Mouse (Mus musculus): Measurements from ENCODE around the gene Ralgps2. TPM values are rescaled to one million over a fixed set of nuclear protein-coding genes. Genes with fewer than 3 reads are reported as not detected.

Ralgps2 gene
- polyA plus RNA-seq, 1 experiment from 2014 or later, result 25.6 TPM

- Histone ChIP-seq H3K4me2 (no peak overlapping the region), H3K9me3 (replicated peaks) (no peaks in the 10 kb centered on the region), H3K36me3 (peaks cover 43% of the 10 kb centered on the region), H3K27me3 (replicated peaks) (no peaks in the 10 kb centered on the region), H3K27ac (no peak overlapping the region), H3K4me3 (no peak overlapping the region), H3K9ac (no peak overlapping the region), H3K4me1 (no peaks in the 10 kb centered on the region)
- 78% methylated on average over 2 of the region's 2 CpGs for WGBS (ENCODE audit: insufficient replicate concordance)
- ATAC-seq, result no peak
Observed at GRCm38 (mm10) chr1:156885879-156886278, 53.5 kb downstream of the Ralgps2 start.

DNA sequence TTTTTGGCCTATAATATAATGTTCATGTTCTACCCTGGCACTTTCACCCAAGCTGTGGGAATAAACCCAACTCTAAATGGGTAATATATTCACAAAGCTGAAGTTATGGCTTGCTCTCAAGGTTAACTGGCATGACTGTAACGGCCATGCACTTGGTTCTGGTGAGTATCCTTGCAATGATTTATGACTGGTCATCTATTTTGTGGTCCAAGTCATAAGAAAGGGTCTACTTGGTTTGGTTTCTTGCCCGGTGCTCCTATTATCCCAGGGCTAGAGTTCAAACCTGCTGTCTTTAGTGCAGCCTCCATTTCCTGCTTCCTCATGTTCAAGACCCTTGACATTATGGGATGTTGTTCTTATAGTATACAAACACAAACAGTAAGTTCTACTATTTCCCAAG lies 54.6 kb downstream of the Ralgps2 start:
- Histone ChIP-seq H3K36me3 (peaks cover 40% of the 10 kb centered on the region), H3K4me2 (no peak overlapping the region), H3K27me3 (replicated peaks) (no peaks in the 10 kb centered on the region), H3K4me1 (no peaks in the 10 kb centered on the region), H3K9ac (no peak overlapping the region), H3K27ac (no peak overlapping the region), H3K4me3 (no peak overlapping the region), H3K9me3 (replicated peaks) (no peaks in the 10 kb centered on the region)
- 77% methylated on average over 2 of the region's 2 CpGs for WGBS (ENCODE audit: insufficient replicate concordance)
- ATAC-seq, result no peak

- Histone ChIP-seq H3K4me2 (no peak overlapping the region), H3K9ac (no peak overlapping the region), H3K4me3 (no peak overlapping the region), H3K9me3 (replicated peaks) (no peaks in the 10 kb centered on the region), H3K4me1 (no peaks in the 10 kb centered on the region), H3K27me3 (replicated peaks) (no peaks in the 10 kb centered on the region), H3K27ac (no peak overlapping the region), H3K36me3 (no peaks in the 10 kb centered on the region)
- ATAC-seq, result no peak
- 76% methylated on average over 4 of the region's 4 CpGs for WGBS (ENCODE audit: insufficient replicate concordance)
Observed at GRCm38 (mm10) chr1:156870616-156871015, 68.8 kb downstream of the Ralgps2 start.

- no peak for ATAC-seq
- H3K4me3 ChIP-seq, result no peak overlapping the region
- H3K36me3 ChIP-seq, result no peaks in the 10 kb centered on the region
- 55% methylated on average over 5 of the region's 5 CpGs for WGBS (ENCODE audit: insufficient replicate concordance)
- no peak overlapping the region for H3K9ac ChIP-seq
- no peak overlapping the region for H3K27ac ChIP-seq
- H3K27me3 ChIP-seq (replicated peaks), result no peaks in the 10 kb centered on the region
- H3K4me1 ChIP-seq, result no peaks in the 10 kb centered on the region
- H3K9me3 ChIP-seq (replicated peaks), result no peaks in the 10 kb centered on the region
- H3K4me2 ChIP-seq, result no peak overlapping the region
Observed at GRCm38 (mm10) chr1:156870028-156870427, 69.4 kb downstream of the Ralgps2 start.

DNA sequence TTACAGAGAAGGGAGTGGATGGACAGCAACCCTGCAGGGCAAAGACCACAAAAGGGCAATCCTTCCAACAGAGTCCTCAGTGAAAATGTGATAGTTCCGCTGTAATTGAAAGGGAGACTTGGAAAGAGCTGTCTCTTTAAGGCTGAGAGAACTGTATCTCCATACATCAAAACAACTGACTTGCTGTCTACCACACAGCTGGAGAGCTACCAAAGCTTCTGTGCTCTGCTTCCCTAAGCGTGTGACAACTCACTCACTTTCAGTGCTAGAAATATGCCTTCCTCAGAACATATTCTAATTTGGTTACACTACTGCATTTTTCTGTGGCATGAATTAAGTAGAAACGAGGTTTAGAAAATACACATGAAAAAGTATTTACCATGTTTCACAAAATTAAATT lies 75.2 kb downstream of the Ralgps2 start:
- no peaks in the 10 kb centered on the region for H3K9me3 ChIP-seq (replicated peaks)
- no peak overlapping the region for H3K4me2 ChIP-seq
- 78% methylated on average over 3 of the region's 3 CpGs for WGBS (ENCODE audit: insufficient replicate concordance)
- no peak overlapping the region for H3K4me3 ChIP-seq
- ATAC-seq, result no peak
- no peak overlapping the region for H3K27ac ChIP-seq
- no peak overlapping the region for H3K9ac ChIP-seq
- peaks cover 20% of the 10 kb centered on the region for H3K4me1 ChIP-seq
- H3K36me3 ChIP-seq, result no peaks in the 10 kb centered on the region
- no peaks in the 10 kb centered on the region for H3K27me3 ChIP-seq (replicated peaks)

- ATAC-seq, result no peak
- H3K36me3 ChIP-seq, result no peaks in the 10 kb centered on the region
- no peaks in the 10 kb centered on the region for H3K9me3 ChIP-seq (replicated peaks)
- H3K4me2 ChIP-seq, result no peak overlapping the region
- no peak overlapping the region for H3K27ac ChIP-seq
- no peaks in the 10 kb centered on the region for H3K27me3 ChIP-seq (replicated peaks)
- no peak overlapping the region for H3K4me3 ChIP-seq
- 85% methylated on average over 3 of the region's 3 CpGs for WGBS (ENCODE audit: insufficient replicate concordance)
- peaks cover 23% of the 10 kb centered on the region for H3K4me1 ChIP-seq
- H3K9ac ChIP-seq, result no peak overlapping the region
Observed at GRCm38 (mm10) chr1:156863726-156864125, 75.7 kb downstream of the Ralgps2 start.

- WGBS (ENCODE audit: insufficient replicate concordance), result 27% methylated on average over 4 of the region's 4 CpGs
- Histone ChIP-seq H3K36me3 (no peaks in the 10 kb centered on the region), H3K27me3 (replicated peaks) (no peaks in the 10 kb centered on the region), H3K9ac (no peak overlapping the region), H3K27ac (no peak overlapping the region), H3K4me2 (no peak overlapping the region), H3K9me3 (replicated peaks) (no peaks in the 10 kb centered on the region), H3K4me3 (no peak overlapping the region), H3K4me1 (peaks cover 24% of the 10 kb centered on the region)
- peak; percentile 73 for ATAC-seq
Observed at GRCm38 (mm10) chr1:156861475-156862043, 77.9 kb downstream of the Ralgps2 start.

DNA sequence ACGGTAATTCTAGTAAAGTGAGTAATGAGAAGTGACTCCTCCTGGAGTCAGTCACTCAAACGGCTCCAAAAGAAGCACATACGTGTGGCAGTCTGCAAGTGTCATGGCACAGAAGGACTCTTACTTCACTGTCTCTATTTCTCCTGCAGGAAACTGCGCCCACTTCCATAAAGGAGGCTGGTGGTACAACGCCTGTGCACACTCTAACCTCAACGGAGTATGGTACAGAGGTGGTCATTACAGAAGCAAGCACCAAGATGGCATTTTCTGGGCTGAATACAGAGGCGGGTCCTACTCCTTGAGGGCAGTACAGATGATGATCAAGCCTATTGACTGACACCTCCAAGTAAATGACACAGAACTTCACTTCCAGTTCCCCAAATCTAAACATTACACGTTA lies 79.2 kb downstream of the Ralgps2 start:
- H3K4me3 ChIP-seq, result no peak overlapping the region
- 68% methylated on average over 8 of the region's 8 CpGs for WGBS (ENCODE audit: insufficient replicate concordance)
- no peak overlapping the region for H3K4me2 ChIP-seq
- H3K27me3 ChIP-seq (replicated peaks), result no peaks in the 10 kb centered on the region
- ATAC-seq, result no peak
- H3K36me3 ChIP-seq, result no peaks in the 10 kb centered on the region
- no peak overlapping the region for H3K9ac ChIP-seq
- peaks cover 32% of the 10 kb centered on the region for H3K4me1 ChIP-seq
- no peak overlapping the region for H3K27ac ChIP-seq
- no peaks in the 10 kb centered on the region for H3K9me3 ChIP-seq (replicated peaks)

- Histone ChIP-seq H3K4me1 (peaks cover 32% of the 10 kb centered on the region), H3K27ac (no peak overlapping the region), H3K36me3 (no peaks in the 10 kb centered on the region), H3K4me3 (no peak overlapping the region), H3K9me3 (replicated peaks) (no peaks in the 10 kb centered on the region), H3K4me2 (no peak overlapping the region), H3K27me3 (replicated peaks) (no peaks in the 10 kb centered on the region), H3K9ac (no peak overlapping the region)
- 35% methylated on average over 2 of the region's 2 CpGs for WGBS (ENCODE audit: insufficient replicate concordance)
- no peak for ATAC-seq
Observed at GRCm38 (mm10) chr1:156859711-156860250, 79.6 kb downstream of the Ralgps2 start.

- WGBS (ENCODE audit: insufficient replicate concordance), result 72% methylated on average over 2 of the region's 2 CpGs
- Histone ChIP-seq H3K36me3 (no peaks in the 10 kb centered on the region), H3K9ac (no peak overlapping the region), H3K4me2 (no peak overlapping the region), H3K4me3 (no peak overlapping the region), H3K27me3 (replicated peaks) (no peaks in the 10 kb centered on the region), H3K4me1 (peaks cover 32% of the 10 kb centered on the region), H3K27ac (no peak overlapping the region), H3K9me3 (replicated peaks) (no peaks in the 10 kb centered on the region)
- ATAC-seq, result no peak
Observed at GRCm38 (mm10) chr1:156859156-156859555, 80.3 kb downstream of the Ralgps2 start.

DNA sequence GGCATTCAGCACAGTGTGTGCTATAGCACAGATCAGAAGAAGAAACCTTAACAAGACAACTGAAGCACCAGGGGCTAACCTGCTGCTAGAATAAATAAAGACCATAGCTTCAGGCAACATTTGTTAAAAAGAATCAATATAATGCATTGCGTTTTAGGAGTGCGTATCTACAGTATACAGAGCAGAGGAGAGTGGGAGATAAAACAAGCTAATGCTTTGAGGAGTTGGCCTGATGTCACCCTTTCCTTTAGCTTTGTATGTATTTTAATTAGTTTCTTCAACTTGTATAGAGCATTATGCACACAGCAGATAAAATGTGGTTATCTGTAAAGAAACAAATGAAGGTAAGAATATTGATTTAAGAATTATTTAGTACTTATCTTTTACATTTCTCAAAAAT lies 82.8 kb downstream of the Ralgps2 start:
- H3K27ac ChIP-seq, result no peak overlapping the region
- ATAC-seq, result no peak
- WGBS (ENCODE audit: insufficient replicate concordance), result 73% methylated on average over 2 of the region's 2 CpGs
- H3K9ac ChIP-seq, result no peak overlapping the region
- no peak overlapping the region for H3K4me3 ChIP-seq
- no peaks in the 10 kb centered on the region for H3K27me3 ChIP-seq (replicated peaks)
- H3K4me1 ChIP-seq, result peaks cover 22% of the 10 kb centered on the region
- no peak overlapping the region for H3K4me2 ChIP-seq
- H3K36me3 ChIP-seq, result no peaks in the 10 kb centered on the region
- H3K9me3 ChIP-seq (replicated peaks), result no peaks in the 10 kb centered on the region

DNA sequence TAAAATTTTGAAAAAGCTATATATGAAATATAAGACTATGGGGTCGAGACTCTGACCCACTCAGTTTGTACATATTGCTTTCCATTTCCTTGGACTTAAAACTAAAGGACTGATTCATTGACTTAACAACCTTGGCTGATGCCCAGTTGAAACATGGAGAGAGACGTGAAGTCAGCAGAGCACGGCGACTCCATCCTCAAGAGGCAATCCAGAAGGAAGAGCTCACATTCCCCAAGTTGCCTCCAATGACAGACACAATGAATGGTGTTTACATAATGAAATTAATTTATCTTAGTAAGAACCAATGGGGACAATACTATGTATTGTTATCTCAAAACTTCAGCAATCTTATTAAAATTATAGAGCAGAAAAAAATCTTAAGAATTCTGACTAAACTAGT lies 84.9 kb downstream of the Ralgps2 start:
- Histone ChIP-seq H3K4me1 (peaks cover 16% of the 10 kb centered on the region), H3K36me3 (no peaks in the 10 kb centered on the region)
- WGBS (ENCODE audit: insufficient replicate concordance), result 82% methylated on average over 4 of the region's 4 CpGs

GRCm38 (mm10) chr1:156852872-156853271 lies 86.6 kb downstream of the Ralgps2 start:
- Histone ChIP-seq H3K4me3 (no peak overlapping the region), H3K36me3 (no peaks in the 10 kb centered on the region), H3K27ac (no peak overlapping the region), H3K4me2 (no peak overlapping the region), H3K27me3 (replicated peaks) (no peaks in the 10 kb centered on the region), H3K4me1 (peaks cover 10% of the 10 kb centered on the region), H3K9me3 (replicated peaks) (no peaks in the 10 kb centered on the region), H3K9ac (no peak overlapping the region)
- ATAC-seq, result no peak
- 79% methylated on average over 5 of the region's 5 CpGs for WGBS (ENCODE audit: insufficient replicate concordance)

More for the DNA sequence above, 84.9 kb downstream of the Ralgps2 start:
- Histone ChIP-seq H3K4me3 (no peak overlapping the region), H3K9me3 (replicated peaks) (no peaks in the 10 kb centered on the region), H3K4me2 (no peak overlapping the region), H3K27ac (no peak overlapping the region), H3K9ac (no peak overlapping the region), H3K27me3 (replicated peaks) (no peaks in the 10 kb centered on the region)
- ATAC-seq, result no peak

Data from liver, embryonic 12.5 days (tissue).